Mouse (Mus musculus) erythroblast, embryonic 14.5 days (primary cell): ENCODE results near the gene Cnnm1.

Experiments used
- GATA1 ChIP-seq: IDR thresholded peaks from 2 replicates; pipeline ENCODE4 v1.6.1; 2012; ENCODE audit warnings: low read length, inconsistent platforms, mixed read lengths
- TAL1 ChIP-seq: IDR thresholded peaks from 3 replicates; pipeline ENCODE4 v1.6.1; 2012; ENCODE audit warnings: low read length, inconsistent platforms, mixed read lengths

DNA sequence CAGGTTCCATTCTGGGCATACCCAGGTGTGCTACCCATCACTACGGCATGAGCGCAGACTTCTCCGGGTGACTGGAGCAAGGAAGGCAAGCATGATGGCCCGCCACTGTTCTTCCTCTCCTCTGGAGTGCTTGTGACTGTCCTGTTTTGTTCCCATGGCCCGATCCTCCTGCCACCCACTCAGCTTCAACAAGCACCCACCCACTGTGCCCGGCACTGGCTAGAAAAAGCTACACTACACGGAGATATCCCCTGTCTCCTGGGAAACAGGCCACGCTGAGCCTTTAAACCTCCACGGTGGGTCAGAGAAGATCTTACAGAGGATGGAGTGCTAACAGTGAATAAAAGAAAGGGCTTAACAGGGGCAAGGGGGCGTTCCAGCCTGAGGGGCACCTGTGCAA is 79.0 kb downstream of the Cnnm1 start:
- TF ChIP-seq GATA1 = no peak
- TF ChIP-seq TAL1 = no peak
